Mouse (Mus musculus) CH12.LX (cell line): Measurements from ENCODE around the gene Gm45837. TPM values are rescaled to one million over a fixed set of nuclear protein-coding genes. Genes with fewer than 3 reads are reported as not detected.
"Not testable (repeated sequence)": the region's sequence is repeated elsewhere in the genome, so short reads cannot be mapped to it uniquely, and the experiment has no call there.

Source experiments
- DNase-seq: peaks from one replicate; pipeline ENCODE4 v3.0.0-alpha.2; 2013; ENCODE audit errors: extremely low read depth
- H3K27ac ChIP-seq: 2 replicates; pipeline ENCODE4 v1.5.1; 2012; ENCODE audit warnings: low read depth, mild to moderate bottlenecking, control low read depth, moderate library complexity; ENCODE audit not compliant: insufficient read depth
- H3K27me3 ChIP-seq: replicated peaks from 2 replicates; pipeline ENCODE3; 2012; ENCODE audit warnings: inconsistent platforms
- H3K36me3 ChIP-seq, 2 experiments: replicated peaks in 1 of 2; 2 replicates each; pipeline versions ENCODE3 to v1.6.1; 2012; ENCODE audit warnings: inconsistent platforms in 1 of 2, low read length in 1 of 2, mild to moderate bottlenecking in 1 of 2, mixed read lengths in 1 of 2, moderate library complexity in 1 of 2; ENCODE audit not compliant: control insufficient read depth in 1 of 2, insufficient read depth in 1 of 2
- H3K4me1 ChIP-seq, 2 experiments: 2 replicates each; pipeline ENCODE4 v1.6.1; 2012; ENCODE audit warnings: inconsistent platforms in 1 of 2, moderate library complexity in 1 of 2; ENCODE audit not compliant: insufficient read depth in 2 of 2, control insufficient read depth in 1 of 2
- H3K4me2 ChIP-seq: 2 replicates; pipeline ENCODE4 v1.6.1; 2012; ENCODE audit warnings: low read depth, mild to moderate bottlenecking, control low read depth; ENCODE audit not compliant: poor library complexity, insufficient read depth, severe bottlenecking
- H3K4me3 ChIP-seq, 3 experiments: fragments of 150-350 bp in 1 of 3; sonication (generic) in 1 of 3; replicated peaks in 1 of 3; 2 replicates each; pipeline versions ENCODE3 to v1.5.1; 2011 to 2012; ENCODE audit warnings: low read depth in 2 of 3, low read length in 2 of 3, mild to moderate bottlenecking in 2 of 3, moderate library complexity in 2 of 3, control low read depth in 1 of 3, improper control_type of control experiment in 1 of 3, inconsistent platforms in 1 of 3, mixed read lengths in 1 of 3; ENCODE audit not compliant: poor library complexity in 1 of 3
- H3K79me2 ChIP-seq: replicated peaks from 2 replicates; pipeline ENCODE4 v1.6.1; 2012; ENCODE audit warnings: mild to moderate bottlenecking, moderate library complexity; ENCODE audit not compliant: control insufficient read depth, poor library complexity, insufficient read depth, severe bottlenecking; ENCODE audit errors: extremely low read depth
- H3K9ac ChIP-seq: 2 replicates; pipeline ENCODE4 v1.6.1; 2012; ENCODE audit warnings: low read depth, mild to moderate bottlenecking, control low read depth, moderate library complexity; ENCODE audit not compliant: insufficient read depth
- H3K9me3 ChIP-seq: replicated peaks from 2 replicates; pipeline ENCODE3; 2012; ENCODE audit warnings: low read length, inconsistent platforms, mixed read lengths
- CHD2 ChIP-seq: IDR thresholded peaks from 2 replicates; pipeline ENCODE4 v1.6.1; 2011; ENCODE audit warnings: low read length, improper control_type of control experiment
- E2F4 ChIP-seq: IDR thresholded peaks from 2 replicates; pipeline ENCODE4 v1.6.1; 2011; ENCODE audit warnings: low read depth, low read length, improper control_type of control experiment; ENCODE audit not compliant: insufficient replicate concordance
- GABPA ChIP-seq: IDR thresholded peaks from 2 replicates; pipeline ENCODE4 v1.6.1; 2012; ENCODE audit warnings: low read depth, low read length, improper control_type of control experiment, inconsistent platforms; ENCODE audit not compliant: insufficient replicate concordance
- IRF4 ChIP-seq: IDR thresholded peaks from 2 replicates; pipeline ENCODE4 v1.6.1; 2014; ENCODE audit warnings: low read depth, mild to moderate bottlenecking, inconsistent platforms, low read length, improper control_type of control experiment
- MEF2A ChIP-seq: IDR thresholded peaks from 2 replicates; pipeline ENCODE4 v1.6.1; 2014; ENCODE audit warnings: low read depth, mild to moderate bottlenecking, inconsistent platforms, low read length, improper control_type of control experiment, borderline replicate concordance
- NELFE ChIP-seq: IDR thresholded peaks from 2 replicates; pipeline ENCODE4 v1.6.1; 2011; ENCODE audit warnings: low read depth, low read length, improper control_type of control experiment
- PAX5 ChIP-seq: IDR thresholded peaks from 2 replicates; pipeline ENCODE4 v1.6.1; 2012; ENCODE audit warnings: low read length, inconsistent platforms, mixed read lengths
- RAD21 ChIP-seq: IDR thresholded peaks from 2 replicates; pipeline ENCODE4 v1.6.1; 2011; ENCODE audit warnings: low read depth, mild to moderate bottlenecking, low read length, improper control_type of control experiment, moderate library complexity
- RCOR1 ChIP-seq: conservative IDR thresholded peaks from 2 replicates; pipeline ENCODE4 v1.6.1; 2012; ENCODE audit warnings: low read depth, mild to moderate bottlenecking, inconsistent platforms, low read length, improper control_type of control experiment
- SIN3A ChIP-seq: IDR thresholded peaks from 2 replicates; pipeline ENCODE4 v1.6.1; 2012; ENCODE audit warnings: low read length, improper control_type of control experiment, inconsistent platforms
- TBP ChIP-seq: conservative IDR thresholded peaks from 2 replicates; pipeline ENCODE4 v1.6.1; 2011; ENCODE audit warnings: low read depth, low read length, improper control_type of control experiment
- UBTF ChIP-seq: IDR thresholded peaks from 2 replicates; pipeline ENCODE4 v1.6.1; 2012; ENCODE audit warnings: low read depth, mild to moderate bottlenecking, inconsistent platforms, low read length, improper control_type of control experiment, moderate library complexity
- USF2 ChIP-seq: conservative IDR thresholded peaks from 2 replicates; pipeline ENCODE4 v1.6.1; 2011; ENCODE audit warnings: low read depth, low read length, improper control_type of control experiment
- ZC3H11A ChIP-seq: IDR thresholded peaks from 2 replicates; pipeline ENCODE4 v1.6.1; 2012; ENCODE audit warnings: low read depth, mild to moderate bottlenecking, inconsistent platforms, low read length, improper control_type of control experiment
- ZMIZ1 ChIP-seq: IDR thresholded peaks from 2 replicates; pipeline ENCODE4 v1.6.1; 2012; ENCODE audit warnings: low read depth, mild to moderate bottlenecking, inconsistent platforms, low read length, improper control_type of control experiment
- dilution Hi-C: fragments of 300-500 bp; cut with MboI; formaldehyde crosslinking; loops from 2 replicates; pipeline ENCODE4 v1.14.3; 2020; ENCODE audit warnings: low sequenced_read_pairs; ENCODE audit not compliant: extremely low pct_unique_long_range_greater_than_20kb, extremely low pct_ligation_motif_present
- in situ Hi-C: fragments of 300-500 bp; cut with MboI; formaldehyde crosslinking; loops from 3 replicates; pipeline ENCODE4 v1.14.3; 2019; ENCODE audit warnings: low sequenced_read_pairs, low pct_ligation_motif_present, low pct_unique_long_range_greater_than_20kb, mixed read lengths
- polyA plus RNA-seq: library from polyadenylated mRNA; unstranded; fragments of >175 nt; gene quantifications from 2 replicates; pipeline ENCODE4 v1.2.1, GENCODE M21; 2012; ENCODE audit warnings: low read depth; ENCODE audit not compliant: insufficient read length
- total RNA-seq, 2 experiments: library from RNA; depleted of rRNA; stranded (reverse); fragments of 300-350 nt in 1 of 2; fragments of >200 nt in 1 of 2; gene quantifications; 2 replicates each; pipeline ENCODE4 v1.2.3; 2012 to 2014

The Gm45837 gene
- total and polyA plus RNA-seq, 3 experiments = 0.04 to 0.84 TPM; not detected in 1

DNA sequence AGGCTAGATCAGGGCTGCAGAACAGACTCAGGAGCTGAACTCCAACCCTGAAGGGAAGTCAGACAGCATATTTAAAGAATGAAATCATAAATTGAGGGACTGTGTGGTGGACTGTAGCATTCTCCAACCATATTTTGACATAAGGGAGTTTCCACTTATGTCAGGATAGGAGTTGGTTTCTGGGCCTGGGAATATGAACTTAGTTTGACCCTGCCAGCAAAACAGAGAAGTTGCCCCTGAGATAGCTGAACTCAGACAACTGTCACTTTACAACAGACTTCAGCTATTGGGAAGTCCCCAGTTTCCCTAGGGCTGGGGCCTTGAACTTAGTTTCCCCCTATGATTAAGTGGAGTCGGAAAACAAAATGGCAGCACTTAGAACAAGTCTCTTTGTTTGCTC is 140.8 kb downstream of the Gm45837 start:
- H3K4me3 ChIP-seq = no peak overlapping the region
- no peaks in the 10 kb centered on the region for H3K79me2 ChIP-seq
- no peak for DNase-seq
- no peaks in the 10 kb centered on the region for H3K36me3 ChIP-seq
- dilution Hi-C loops (no loop called here), in situ Hi-C loops (no loop called here)
- H3K9ac ChIP-seq = no peak overlapping the region
- H3K27me3 ChIP-seq = peaks cover 23% of the 10 kb centered on the region
- H3K4me2 ChIP-seq = no peak overlapping the region; the same call in 1 of the 2 replicates
- TF ChIP-seq NELFE (no peak), CHD2 (no peak), USF2 (no peak)
- no peak overlapping the region for H3K27ac ChIP-seq
- H3K4me1 ChIP-seq = peaks cover 0 to 9% of the 10 kb centered on the region in 2 experiments; a peak in 2 of 4 replicates
- no peaks in the 10 kb centered on the region for H3K9me3 ChIP-seq

DNA sequence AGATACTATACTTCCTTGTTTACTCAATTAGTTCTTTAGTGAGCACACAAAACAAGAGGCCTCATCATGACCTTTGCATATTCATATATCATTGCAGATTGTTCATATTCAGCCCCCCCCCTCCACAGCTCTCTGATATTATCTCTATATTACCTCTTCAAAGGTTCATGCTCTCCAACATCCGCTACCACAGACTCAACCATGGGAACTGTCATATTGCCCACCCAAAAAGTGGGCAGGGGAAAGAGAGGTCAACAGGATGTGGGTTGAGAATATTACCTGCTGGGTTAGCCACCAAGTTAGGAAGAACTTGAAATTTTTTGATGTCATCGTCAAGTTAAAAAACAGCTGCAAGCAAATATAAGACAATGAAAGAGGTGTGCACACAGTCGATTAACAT is 144.8 kb downstream of the Gm45837 start:
- H3K4me2 ChIP-seq, H3K4me3 ChIP-seq, H3K9me3 ChIP-seq, dilution Hi-C loops, DNase-seq, H3K79me2 ChIP-seq, H3K4me1 ChIP-seq, H3K36me3 ChIP-seq, H3K27ac ChIP-seq, in situ Hi-C loops, H3K9ac ChIP-seq: not testable (repeated sequence)
- peaks cover 21% of the 10 kb centered on the region for H3K27me3 ChIP-seq

DNA sequence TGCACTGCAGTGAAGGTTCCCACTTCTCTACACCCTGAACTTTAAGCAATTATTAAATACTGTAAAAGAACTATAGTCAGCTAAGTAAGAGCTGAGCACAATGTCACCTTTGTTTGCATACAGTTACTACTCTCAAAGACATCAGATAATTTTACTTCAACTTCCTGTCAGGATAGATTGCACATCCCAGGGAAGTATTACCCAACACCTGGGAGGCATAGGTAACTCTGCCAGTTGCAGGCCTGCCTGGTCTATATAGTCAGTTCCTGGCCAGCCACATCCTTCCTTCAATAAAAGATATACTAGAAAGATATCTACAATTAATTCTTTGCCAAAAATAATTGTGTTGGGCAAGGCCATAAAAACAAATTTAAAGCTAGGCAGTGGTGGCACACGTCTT is 146.7 kb downstream of the Gm45837 start:
- DNase-seq = no peak
- Histone ChIP-seq H3K4me2 (no peak overlapping the region), H3K27me3 (peaks cover 27% of the 10 kb centered on the region), H3K79me2 (no peaks in the 10 kb centered on the region), H3K4me3 (no peak overlapping the region), H3K9ac (no peak overlapping the region), H3K9me3 (no peaks in the 10 kb centered on the region), H3K27ac (no peak overlapping the region), H3K36me3 (no peaks in the 10 kb centered on the region), H3K4me1 (no peaks in the 10 kb centered on the region)
- TF ChIP-seq MEF2A = no peak
- TF ChIP-seq IRF4 = no peak
- no peak for TF ChIP-seq E2F4
- no peak for TF ChIP-seq ZC3H11A
- no peak for TF ChIP-seq RCOR1
- no peak for TF ChIP-seq SIN3A
- no peak for TF ChIP-seq ZMIZ1
- no peak for TF ChIP-seq UBTF
- TF ChIP-seq PAX5 = no peak
- TF ChIP-seq RAD21 = no peak
- TF ChIP-seq TBP = no peak
- no peak for TF ChIP-seq GABPA
- in situ Hi-C loops = no loop called here
- dilution Hi-C loops = no loop called here

DNA sequence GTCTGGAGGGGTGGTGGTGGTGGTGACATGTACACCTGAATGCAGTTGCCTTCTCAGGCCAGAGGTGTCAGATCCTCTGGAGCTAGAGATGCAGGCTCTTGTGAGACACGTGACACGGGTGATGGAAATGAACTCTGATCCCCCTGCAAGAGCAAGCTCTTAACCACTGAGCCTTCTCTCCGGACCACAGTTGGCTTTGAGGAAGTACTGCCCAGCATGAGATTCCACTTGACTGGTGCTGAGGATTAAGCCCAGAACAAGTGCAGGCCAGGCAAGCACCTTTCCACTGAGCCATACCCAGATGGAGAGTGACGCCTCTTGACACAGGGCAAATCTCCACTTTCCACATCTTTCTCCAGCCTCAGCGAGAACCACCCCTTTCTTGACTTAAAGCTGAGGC is 148.7 kb downstream of the Gm45837 start:
- DNase-seq, H3K27ac ChIP-seq, H3K79me2 ChIP-seq, H3K9ac ChIP-seq, H3K4me1 ChIP-seq, dilution Hi-C loops, in situ Hi-C loops, H3K9me3 ChIP-seq, H3K4me2 ChIP-seq, H3K4me3 ChIP-seq, H3K36me3 ChIP-seq: not testable (repeated sequence)
- H3K27me3 ChIP-seq = peaks cover 28% of the 10 kb centered on the region
